Mouse (Mus musculus) embryo, embryonic 10 days (tissue): ENCODE data around the gene Rraga.
"Not testable (repeated sequence)": the region's sequence is repeated elsewhere in the genome, so short reads cannot be mapped to it uniquely, and the experiment has no call there.

Experiments
- DNase-seq: peaks from one replicate; pipeline ENCODE4 v3.0.0-alpha.2; 2015; ENCODE audit warnings: low spot score

Gene Rraga

GRCm38 (mm10) chr4:86588236-86588635 lies 12.8 kb downstream of the Rraga start:
- no peak for DNase-seq

GRCm38 (mm10) chr4:86591304-86591703 lies 15.8 kb downstream of the Rraga start:
- DNase-seq, result no peak

GRCm38 (mm10) chr4:86611524-86612288 lies 36.2 kb downstream of the Rraga start, which contains the start of gene Haus6:
TSS of gene Haus6 (minus strand) at chr4:86612055.
- peak; percentile 97 for DNase-seq

- DNase-seq, result no peak
Measured at GRCm38 (mm10) chr4:86612289-86612620, 36.8 kb downstream of the Rraga start.

GRCm38 (mm10) chr4:86620506-86620905 lies 45.0 kb downstream of the Rraga start:
- no peak for DNase-seq

- no peak for DNase-seq
Measured at GRCm38 (mm10) chr4:86622116-86622515, 46.6 kb downstream of the Rraga start.

- DNase-seq, result not testable (repeated sequence)
Measured at GRCm38 (mm10) chr4:86622532-86622931, 47.1 kb downstream of the Rraga start.

GRCm38 (mm10) chr4:86625463-86625862 lies 50.0 kb downstream of the Rraga start:
- no peak for DNase-seq

- DNase-seq, result not testable (repeated sequence)
Measured at GRCm38 (mm10) chr4:86626496-86626895, 51.0 kb downstream of the Rraga start.
